Mouse (Mus musculus) MEL (cell line): ENCODE measurements around the gene Fanci. TPM values are rescaled to one million over a fixed set of nuclear protein-coding genes. Genes with fewer than 3 reads are reported as not detected.

Experiments
- DNase-seq: peaks from one replicate; pipeline ENCODE4 v3.0.0; 2011; ENCODE audit warnings: low read depth, low spot score
- H3K27ac ChIP-seq: 2 replicates; pipeline ENCODE4 v1.5.1; 2012; ENCODE audit warnings: low read depth, mild to moderate bottlenecking, control low read depth, low read length, moderate library complexity; ENCODE audit not compliant: control insufficient read depth
- H3K27me3 ChIP-seq, 2 experiments: fragments of 150-350 bp in 1 of 2; sonication (generic) in 1 of 2; 2 replicates each; pipeline ENCODE4 v1.6.1; 2012; ENCODE audit warnings: low read length in 2 of 2, mild to moderate bottlenecking in 2 of 2, improper control_type of control experiment in 1 of 2, moderate library complexity in 1 of 2; ENCODE audit not compliant: insufficient read depth in 2 of 2, control insufficient read depth in 1 of 2
- H3K36me3 ChIP-seq, 2 experiments: 2 replicates each; pipeline ENCODE4 v1.6.1; 2012 to 2014; ENCODE audit warnings: low read length in 2 of 2, improper control_type of control experiment in 1 of 2, inconsistent platforms in 1 of 2, mild to moderate bottlenecking in 1 of 2; ENCODE audit not compliant: insufficient read depth in 2 of 2, control insufficient read depth in 1 of 2
- H3K4me1 ChIP-seq, 2 experiments: fragments of 150-350 bp in 1 of 2; sonication (generic) in 1 of 2; 2 replicates each; pipeline ENCODE4 v1.6.1; 2012; ENCODE audit warnings: low read length in 2 of 2, improper control_type of control experiment in 1 of 2, mild to moderate bottlenecking in 1 of 2; ENCODE audit not compliant: insufficient read depth in 2 of 2, control insufficient read depth in 1 of 2
- H3K4me3 ChIP-seq, 2 experiments: fragments of 150-350 bp in 1 of 2; sonication (generic) in 1 of 2; 2 replicates each; pipeline ENCODE4 v1.5.1; 2012; ENCODE audit warnings: low read depth in 2 of 2, low read length in 2 of 2, mild to moderate bottlenecking in 2 of 2, moderate library complexity in 2 of 2, control low read depth in 1 of 2, improper control_type of control experiment in 1 of 2; ENCODE audit not compliant: control insufficient read depth in 1 of 2, insufficient read depth in 1 of 2
- H3K79me2 ChIP-seq: 2 replicates; pipeline ENCODE4 v1.6.1; 2012; ENCODE audit warnings: mild to moderate bottlenecking, low read length, moderate library complexity; ENCODE audit not compliant: control insufficient read depth, poor library complexity, insufficient read depth
- H3K9ac ChIP-seq: 2 replicates; pipeline ENCODE4 v1.6.1; 2012; ENCODE audit warnings: low read depth, mild to moderate bottlenecking, control low read depth, low read length, moderate library complexity; ENCODE audit not compliant: control insufficient read depth, poor library complexity, severe bottlenecking
- H3K9me3 ChIP-seq: fragments of 150-350 bp; sonication (generic); replicated peaks from 2 replicates; pipeline ENCODE4 v1.6.1; 2012; ENCODE audit warnings: mild to moderate bottlenecking, low read length, improper control_type of control experiment, moderate library complexity; ENCODE audit not compliant: insufficient read depth
- CHD1 ChIP-seq: IDR thresholded peaks from 2 replicates; pipeline ENCODE4 v1.6.1; 2012; ENCODE audit warnings: low read depth, mild to moderate bottlenecking, inconsistent platforms, low read length, improper control_type of control experiment
- CTCF ChIP-seq, 3 experiments: IDR thresholded peaks in 2 of 3; conservative IDR thresholded peaks in 1 of 3; 2 replicates each; pipeline ENCODE4 v1.5.1; 2011 to 2012; ENCODE audit warnings: low read length in 3 of 3, low read depth in 2 of 3, mild to moderate bottlenecking in 2 of 3, improper control_type of control experiment in 1 of 3, inconsistent platforms in 1 of 3, mixed read lengths in 1 of 3, moderate library complexity in 1 of 3; ENCODE audit not compliant: control insufficient read depth in 1 of 3, insufficient read depth in 1 of 3, poor library complexity in 1 of 3, severe bottlenecking in 1 of 3
- E2F4 ChIP-seq: IDR thresholded peaks from 2 replicates; pipeline ENCODE4 v1.6.1; 2011; ENCODE audit warnings: low read depth, low read length, improper control_type of control experiment, borderline replicate concordance
- ELF1 ChIP-seq: IDR thresholded peaks from 2 replicates; pipeline ENCODE4 v1.6.1; 2014; ENCODE audit warnings: low read depth, mild to moderate bottlenecking, inconsistent platforms, low read length, improper control_type of control experiment, moderate library complexity
- EP300 ChIP-seq, 2 experiments: IDR thresholded peaks; 2 replicates each; pipeline ENCODE4 v1.6.1; 2011; ENCODE audit warnings: improper control_type of control experiment in 2 of 2, low read length in 2 of 2, low read depth in 1 of 2, mild to moderate bottlenecking in 1 of 2
- GATA1 ChIP-seq: IDR thresholded peaks from 2 replicates; pipeline ENCODE4 v1.6.1; 2011; ENCODE audit warnings: low read depth, low read length, improper control_type of control experiment
- JUND ChIP-seq: IDR thresholded peaks from 2 replicates; pipeline ENCODE4 v1.6.1; 2011; ENCODE audit warnings: low read depth, mild to moderate bottlenecking, improper control_type of control experiment, low read length
- MAFK ChIP-seq: IDR thresholded peaks from 2 replicates; pipeline ENCODE4 v1.6.1; 2011; ENCODE audit warnings: low read depth, mild to moderate bottlenecking, low read length, improper control_type of control experiment, borderline replicate concordance
- MEF2A ChIP-seq: IDR thresholded peaks from 2 replicates; pipeline ENCODE4 v1.6.1; 2014; ENCODE audit warnings: low read depth, mild to moderate bottlenecking, inconsistent platforms, low read length, improper control_type of control experiment; ENCODE audit not compliant: poor library complexity, insufficient replicate concordance, severe bottlenecking; ENCODE audit errors: extremely low read depth
- MYB ChIP-seq: IDR thresholded peaks from 2 replicates; pipeline ENCODE4 v1.6.1; 2011; ENCODE audit warnings: mild to moderate bottlenecking, low read depth, low read length, improper control_type of control experiment
- MYC ChIP-seq: IDR thresholded peaks from 2 replicates; pipeline ENCODE4 v1.6.1; 2011; ENCODE audit warnings: low read depth, mild to moderate bottlenecking, low read length, improper control_type of control experiment, moderate library complexity
- NRF1 ChIP-seq: IDR thresholded peaks from 2 replicates; pipeline ENCODE4 v1.6.1; 2014; ENCODE audit warnings: low read depth, mild to moderate bottlenecking, inconsistent platforms, low read length, improper control_type of control experiment, moderate library complexity; ENCODE audit not compliant: poor library complexity, insufficient read depth, severe bottlenecking
- POLR2AphosphoS2 ChIP-seq: IDR thresholded peaks from 2 replicates; pipeline ENCODE4 v1.6.1; 2011; ENCODE audit warnings: low read length, improper control_type of control experiment
- RAD21 ChIP-seq: IDR thresholded peaks from 2 replicates; pipeline ENCODE4 v1.6.1; 2011; ENCODE audit warnings: mild to moderate bottlenecking, low read depth, low read length, improper control_type of control experiment
- RCOR1 ChIP-seq: IDR thresholded peaks from 2 replicates; pipeline ENCODE4 v1.6.1; 2012; ENCODE audit warnings: low read depth, mild to moderate bottlenecking, inconsistent platforms, low read length, improper control_type of control experiment
- SIN3A ChIP-seq: IDR thresholded peaks from 2 replicates; pipeline ENCODE4 v1.6.1; 2012; ENCODE audit warnings: low read length, improper control_type of control experiment, inconsistent platforms
- SMC3 ChIP-seq: IDR thresholded peaks from 2 replicates; pipeline ENCODE4 v1.6.1; 2011; ENCODE audit warnings: low read depth, low read length, improper control_type of control experiment
- TAL1 ChIP-seq: IDR thresholded peaks from 2 replicates; pipeline ENCODE4 v1.6.1; 2012; ENCODE audit warnings: mild to moderate bottlenecking, inconsistent platforms, low read length, moderate library complexity, mixed read lengths
- UBTF ChIP-seq: IDR thresholded peaks from 2 replicates; pipeline ENCODE4 v1.6.1; 2012; ENCODE audit warnings: low read depth, mild to moderate bottlenecking, inconsistent platforms, low read length, improper control_type of control experiment, moderate library complexity, borderline replicate concordance; ENCODE audit not compliant: insufficient read depth
- USF1 ChIP-seq: IDR thresholded peaks from 2 replicates; pipeline ENCODE4 v1.6.1; 2014; ENCODE audit warnings: low read depth, mild to moderate bottlenecking, inconsistent platforms, low read length, improper control_type of control experiment, moderate library complexity
- USF2 ChIP-seq, 2 experiments: IDR thresholded peaks; 2 replicates each; pipeline ENCODE4 v1.6.1; 2011 to 2012; ENCODE audit warnings: improper control_type of control experiment in 2 of 2, low read length in 2 of 2, borderline replicate concordance in 1 of 2, inconsistent platforms in 1 of 2, low read depth in 1 of 2, mild to moderate bottlenecking in 1 of 2; ENCODE audit not compliant: insufficient read depth in 1 of 2
- ZC3H11A ChIP-seq: IDR thresholded peaks from 2 replicates; pipeline ENCODE4 v1.6.1; 2012; ENCODE audit warnings: low read depth, mild to moderate bottlenecking, inconsistent platforms, low read length, improper control_type of control experiment
- polyA plus RNA-seq, 2 experiments: library from polyadenylated mRNA; stranded (reverse) in 1 of 2; unstranded in 1 of 2; fragments of >175 nt in 1 of 2; fragments of >200 nt in 1 of 2; gene quantifications; 2 replicates each; pipeline versions ENCODE4 v1.2.1 to v1.2.4; 2012; ENCODE audit warnings: low replicate concordance in 2 of 2, low read depth in 1 of 2; ENCODE audit not compliant: insufficient read length in 2 of 2, insufficient read depth in 1 of 2, missing spikeins in 1 of 2
- total RNA-seq: library from RNA; depleted of rRNA; stranded (reverse); fragments of 300-350 nt; gene quantifications from 2 replicates; pipeline ENCODE4 v1.2.3, GENCODE M21; 2012

Gene Fanci
- total and polyA plus RNA-seq, 3 experiments = 8.4 to 9.0 TPM; not detected in 1

- Histone ChIP-seq H3K27ac (no peak overlapping the region), H3K9ac (no peak overlapping the region), H3K79me2 (no peaks in the 10 kb centered on the region; the same call in 1 of the 2 replicates), H3K27me3 (no peaks in the 10 kb centered on the region)
- DNase-seq = peak; percentile 48
- TF ChIP-seq ZC3H11A (peak; percentile 48), SMC3 (peak; percentile 64), MEF2A (no peak), TAL1 (no peak), GATA1 (no peak), USF2 (IDR thresholded peaks at IDR 0.05; ENCODE audit: borderline replicate concordance in 1 of 2, insufficient read depth in 1 of 2, low read depth in 1 of 2, low read length in 2 of 2) (no peak), MYB (no peak), RCOR1 (no peak), CTCF (IDR thresholded peaks at IDR 0.05 in 2 of 3, conservative IDR thresholded peaks at IDR 0.05 in 1 of 3; ENCODE audit: control insufficient read depth in 1 of 3, insufficient read depth in 1 of 3, low read depth in 2 of 3, low read length in 3 of 3, poor library complexity in 1 of 3, severe bottlenecking in 1 of 3) (peak; percentile 42 to 57 (median 52)), MAFK (no peak), MYC (peak; percentile 80; the same call in 1 of the 2 replicates), ELF1 (no peak), RAD21 (peak; percentile 54)
- TF ChIP-seq, all 39 proteins: peak for 5
- peaks cover 0 to 18% of the 10 kb centered on the region in 2 experiments; a peak in 2 of 4 replicates for H3K36me3 ChIP-seq
- no peak overlapping the region for H3K4me3 ChIP-seq
- H3K9me3 ChIP-seq = no peaks in the 10 kb centered on the region
- peaks cover 2 to 36% of the 10 kb centered on the region in 2 experiments; a peak in 3 of 4 replicates for H3K4me1 ChIP-seq
These were observed 79.7 kb downstream of the Fanci start for GRCm38 (mm10) chr7:79471436-79471835.

GRCm38 (mm10) chr7:79472792-79473191 lies 81.1 kb downstream of the Fanci start:
- no peaks in the 10 kb centered on the region; the same call in 1 of the 2 replicates for H3K79me2 ChIP-seq
- 0 out of 4 replicates have a peak, but pooled peaks cover 0 to 2% of the 10 kb centered on the region in 2 experiments for H3K27me3 ChIP-seq
- peaks cover 0 to 14% of the 10 kb centered on the region in 2 experiments; a peak in 2 of 4 replicates for H3K36me3 ChIP-seq
- DNase-seq = peak; percentile 56
- no peak for TF ChIP-seq MYB
- no peak for TF ChIP-seq E2F4
- TF ChIP-seq JUND = no peak
- TF ChIP-seq UBTF = no peak
- TF ChIP-seq CHD1 = no peak
- TF ChIP-seq RAD21 = peak; percentile 41
- TF ChIP-seq USF2 (IDR thresholded peaks at IDR 0.05; ENCODE audit: borderline replicate concordance in 1 of 2, insufficient read depth in 1 of 2, low read depth in 1 of 2, low read length in 2 of 2) = no peak
- no peak for TF ChIP-seq NRF1
- TF ChIP-seq EP300 (IDR thresholded peaks at IDR 0.05; ENCODE audit: low read depth in 1 of 2, low read length in 2 of 2) = no peak
- TF ChIP-seq SIN3A = no peak
- no peak for TF ChIP-seq POLR2AphosphoS2
- TF ChIP-seq USF1 = no peak
- TF ChIP-seq SMC3 = peak; percentile 57
- TF ChIP-seq CTCF (IDR thresholded peaks at IDR 0.05 in 2 of 3, conservative IDR thresholded peaks at IDR 0.05 in 1 of 3; ENCODE audit: control insufficient read depth in 1 of 3, insufficient read depth in 1 of 3, low read depth in 2 of 3, low read length in 3 of 3, poor library complexity in 1 of 3, severe bottlenecking in 1 of 3) = peak; percentile 43 to 61 (median 58)
- TF ChIP-seq MEF2A = no peak
- peak; percentile 27; the same call in 1 of the 2 replicates for TF ChIP-seq ZC3H11A
- no peak overlapping the region for H3K9ac ChIP-seq
- no peak overlapping the region for H3K27ac ChIP-seq
- H3K9me3 ChIP-seq = no peaks in the 10 kb centered on the region
- H3K4me3 ChIP-seq = no peak overlapping the region
- peaks cover 2 to 25% of the 10 kb centered on the region in 2 experiments; a peak in 3 of 4 replicates for H3K4me1 ChIP-seq
